Mouse (Mus musculus): ENCODE measurements around the gene Slc1a3.

Gene Slc1a3

GRCm38 (mm10) chr15:8605538-8606188 lies 104.9 kb downstream of the Slc1a3 start:
- no peak for DNase-seq (ENCODE audit: low spot score)

- no peak for DNase-seq (ENCODE audit: low spot score)
Measured at GRCm38 (mm10) chr15:8602362-8602761, 108.2 kb downstream of the Slc1a3 start.

GRCm38 (mm10) chr15:8601312-8602146 lies 109.0 kb downstream of the Slc1a3 start:
- DNase-seq (ENCODE audit: low spot score), result no peak

- no peak for DNase-seq (ENCODE audit: low spot score)
Measured at GRCm38 (mm10) chr15:8596375-8596900, 114.1 kb downstream of the Slc1a3 start.

- DNase-seq (ENCODE audit: low spot score), result no peak
Measured at GRCm38 (mm10) chr15:8595226-8595625, 115.3 kb downstream of the Slc1a3 start.

- peak; percentile 80 for DNase-seq (ENCODE audit: low spot score)
Measured at GRCm38 (mm10) chr15:8589503-8590116, 121.0 kb downstream of the Slc1a3 start.

GRCm38 (mm10) chr15:8588065-8588464 lies 122.5 kb downstream of the Slc1a3 start:
- no peak for DNase-seq (ENCODE audit: low spot score)

GRCm38 (mm10) chr15:8586822-8587281 lies 123.7 kb downstream of the Slc1a3 start:
- DNase-seq (ENCODE audit: low spot score), result no peak

Data from testis, postnatal 10 days (tissue).